Mouse (Mus musculus) spleen, adult 2 months (tissue): Measurements from ENCODE around the gene Khk.

Source experiments
- CTCF ChIP-seq: fragments of 200-500 bp; IDR thresholded peaks from 2 replicates; pipeline ENCODE4 v1.5.1; 2011; ENCODE audit warnings: mild to moderate bottlenecking, inconsistent platforms; ENCODE audit not compliant: insufficient read depth, insufficient read length, insufficient replicate concordance; ENCODE audit errors: extremely low read depth
- POLR2A ChIP-seq: fragments of 200-500 bp; IDR thresholded peaks from 2 replicates; pipeline ENCODE4 v1.6.1; 2011; ENCODE audit warnings: low read depth, low read length, inconsistent platforms

DNA sequence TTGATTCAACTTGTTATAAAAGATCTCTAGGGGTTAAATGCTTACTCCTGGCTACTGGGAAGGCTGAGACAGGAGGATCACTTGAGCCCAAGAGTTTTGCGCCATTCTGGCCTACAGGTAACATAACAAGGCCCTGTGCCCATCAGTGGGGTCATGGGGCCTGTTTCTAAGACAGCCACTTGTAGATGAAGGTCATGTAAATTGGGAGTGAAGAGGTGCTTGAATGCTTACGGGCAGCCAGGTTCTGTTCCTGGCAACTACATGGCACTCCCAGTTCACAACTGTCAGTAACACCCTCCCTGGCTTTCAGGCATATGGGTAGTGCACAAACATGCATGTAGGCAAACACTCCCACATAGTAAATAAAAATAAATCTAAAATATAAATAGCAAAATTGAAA, 29.7 kb downstream of the Khk start:
- TF ChIP-seq POLR2A, result no peak
- TF ChIP-seq CTCF, result no peak
